Comparison of ENCODE assay signal across 9 mouse cellular contexts in genomic region chr7:45919761-45920160, GRCm38 (mm10). TPM values are rescaled to one million over a fixed set of nuclear protein-coding genes. Genes with fewer than 3 reads are reported as not detected.
A peak's percentile ranks its signal among the peaks of the same experiment; 100 is the strongest.
DNase-seq lines count a peak whose midpoint lies in the region; ATAC-seq and TF ChIP-seq lines count a peak whose summit lies in the region.
"Had no signal": no experiment of that assay in that cellular context is flagged by ENCODE, and none has a peak within 500 bp of the region (broad histone marks: within the 10 kb centered on the region; RNA-seq: fewer than 3 reads in every experiment).

No protein-coding gene starts in this region.

- H3K9me3 ChIP-seq in kidney, embryonic 15.5 days (replicated peaks) = no peaks in the 10 kb centered on the region
- no peaks in the 10 kb centered on the region for H3K9me3 ChIP-seq in liver, embryonic 14.5 days (ENCODE audit: control insufficient read depth, low read length)

- no peak for TF ChIP-seq POLR2A in bone marrow, adult 2 months (IDR thresholded peaks at IDR 0.05; ENCODE audit: borderline replicate concordance, control insufficient read depth, low read depth, low read length)
- TF ChIP-seq POLR2A in embryonic fibroblast, embryonic 13.5 days (IDR thresholded peaks at IDR 0.05; ENCODE audit: low read depth, low read length) = no peak

- TF ChIP-seq CTCF in bone marrow, adult 2 months (IDR thresholded peaks at IDR 0.05; ENCODE audit: control insufficient read depth, insufficient read depth, low read length) = no peak
- TF ChIP-seq CTCF in embryonic fibroblast, embryonic 13.5 days (IDR thresholded peaks at IDR 0.05; ENCODE audit: borderline replicate concordance, insufficient read depth, low read length) = no peak
- no peak for TF ChIP-seq CTCF in liver, embryonic 14.5 days (IDR thresholded peaks at IDR 0.05; ENCODE audit: low read depth)

- no peak for DNase-seq in kidney, adult 11 months
- DNase-seq in liver, embryonic 14.5 days (ENCODE audit: low read depth in 3 of 3, low spot score in 3 of 3) = no peak
- DNase-seq in ovary, postnatal 14 days (ENCODE audit: low spot score) = no peak
- DNase-seq in cerebellum, postnatal 36 days = no peak
- no peak for DNase-seq in left cerebral cortex, postnatal 36 days (ENCODE audit: low spot score in 2 of 2)

- no peak for ATAC-seq in kidney, embryonic 15.5 days (replicated peaks; ENCODE audit: low FRiP score)
- no peak for ATAC-seq in liver, embryonic 14.5 days (ENCODE audit: insufficient read depth)

- peak overlapping the region; percentile 98 for H3K27ac ChIP-seq in kidney, embryonic 15.5 days
- peak overlapping the region; percentile 84 for H3K27ac ChIP-seq in bone marrow, adult 2 months (ENCODE audit: control insufficient read depth, insufficient read depth, low read depth, low read length, poor library complexity)
- peak overlapping the region; percentile 97 for H3K27ac ChIP-seq in embryonic fibroblast, embryonic 13.5 days (ENCODE audit: insufficient read depth, low read length)
- H3K27ac ChIP-seq in liver, embryonic 14.5 days = no peak overlapping the region

- 66% methylated on average over 4 of the region's 4 CpGs for WGBS in kidney, embryonic 15.5 days
- WGBS in bone marrow, adult 2 months = 17% methylated on average over 4 of the region's 4 CpGs
- 52% methylated on average over 4 of the region's 4 CpGs for WGBS in liver, embryonic 14.5 days (ENCODE audit: insufficient replicate concordance)

- H3K9ac ChIP-seq in kidney, embryonic 15.5 days = peak overlapping the region; percentile 43
- H3K9ac ChIP-seq in liver, embryonic 14.5 days (replicated peaks) = no peak overlapping the region

- H3K4me3 ChIP-seq in kidney, embryonic 15.5 days (replicated peaks) = peak overlapping the region; percentile 47
- H3K4me3 ChIP-seq in bone marrow, adult 2 months (replicated peaks; ENCODE audit: control insufficient read depth, low read depth, low read length) = peak overlapping the region; percentile 66
- H3K4me3 ChIP-seq in embryonic fibroblast, embryonic 13.5 days (ENCODE audit: insufficient read depth, low read length) = peak overlapping the region; percentile 53
- peak overlapping the region in 1 of 2 experiments; percentile 54; a peak in 3 of 4 replicates for H3K4me3 ChIP-seq in liver, embryonic 14.5 days (ENCODE audit: insufficient read depth in 1 of 2, low read depth in 2 of 2, low read length in 2 of 2)

- H3K4me2 ChIP-seq in kidney, embryonic 15.5 days = peak overlapping the region; percentile 57
- H3K4me2 ChIP-seq in liver, embryonic 14.5 days (ENCODE audit: low read depth) = peak overlapping the region; percentile 66

- H3K4me1 ChIP-seq in kidney, embryonic 15.5 days = peaks cover 89% of the 10 kb centered on the region
- H3K4me1 ChIP-seq in bone marrow, adult 2 months (ENCODE audit: control insufficient read depth, insufficient read depth, low read length) = peaks cover 19% of the 10 kb centered on the region
- peaks cover 9% of the 10 kb centered on the region; the same call in 1 of the 2 replicates for H3K4me1 ChIP-seq in embryonic fibroblast, embryonic 13.5 days (ENCODE audit: control insufficient read depth, insufficient read depth, low read length)
- peaks cover 22 to 41% of the 10 kb centered on the region in 2 experiments for H3K4me1 ChIP-seq in liver, embryonic 14.5 days (replicated peaks; ENCODE audit: control insufficient read depth in 2 of 2, insufficient read depth in 2 of 2, low read length in 1 of 2)

- H3K36me3 ChIP-seq in kidney, embryonic 15.5 days = no peaks in the 10 kb centered on the region
- no peaks in the 10 kb centered on the region for H3K36me3 ChIP-seq in liver, embryonic 14.5 days (replicated peaks; ENCODE audit: control insufficient read depth, insufficient read depth, low read depth)

- intact Hi-C loops in left cerebral cortex, postnatal 36 days (cut with DNase I) = no loop called here

- no peak for TF ChIP-seq EP300 in liver, embryonic 14.5 days (IDR thresholded peaks at IDR 0.05; ENCODE audit: low read depth)

- no peaks in the 10 kb centered on the region for H3K27me3 ChIP-seq in kidney, embryonic 15.5 days
- H3K27me3 ChIP-seq in liver, embryonic 14.5 days (ENCODE audit: control insufficient read depth, insufficient read depth, low read length) = no peaks in the 10 kb centered on the region

RNA-seq across cellular contexts. Expression of gene Emp3, which starts 1.4 kb away (rescaled TPM):
- 164 and 194 TPM in 2 replicates for polyA plus RNA-seq in kidney, embryonic 15.5 days (2015; fragmentation: Nextera tagmentation; extraction: Ambion mirVana)
- 53.4 and 121 TPM in 2 replicates for polyA plus RNA-seq in bone marrow, adult 2 months (2011; ENCODE audit: insufficient read depth, insufficient read length, low replicate concordance, missing spikeins)
- 373 and 394 TPM in 2 replicates for polyA plus RNA-seq in embryonic fibroblast, embryonic 13.5 days (2011; ENCODE audit: insufficient read length, low read depth, missing spikeins)
- 29.0 and 39.6 TPM in 2 replicates for polyA plus RNA-seq in liver, embryonic 14.5 days (2012; rRNA removed)
- 54.9 and 61.8 TPM in 2 replicates for polyA plus RNA-seq in liver, embryonic 14.5 days (2014; fragmentation: Nextera tagmentation; extraction: Ambion mirVana)
- total RNA-seq in left cerebral cortex, postnatal 36 days (2021) = 1 to 10 TPM; 2.9 to 4.1 TPM

RNA-seq across cellular contexts. Expression of gene Ccdc114, which starts 4.1 kb away (rescaled TPM):
- polyA plus RNA-seq in kidney, embryonic 15.5 days (2015; fragmentation: Nextera tagmentation; extraction: Ambion mirVana) = 10.8 and 12.2 TPM in 2 replicates
- 1.7 and 5.7 TPM in 2 replicates for polyA plus RNA-seq in bone marrow, adult 2 months (2011; ENCODE audit: insufficient read depth, insufficient read length, low replicate concordance, missing spikeins)
- 0.73 and 1.1 TPM in 2 replicates for polyA plus RNA-seq in embryonic fibroblast, embryonic 13.5 days (2011; ENCODE audit: insufficient read length, low read depth, missing spikeins)
- polyA plus RNA-seq in liver, embryonic 14.5 days (2012; rRNA removed) = 0.96 and 1.0 TPM in 2 replicates
- polyA plus RNA-seq in liver, embryonic 14.5 days (2014; fragmentation: Nextera tagmentation; extraction: Ambion mirVana) = 0.82 and 1.2 TPM in 2 replicates
- 1 to 10 TPM; 2.3 to 2.9 TPM for total RNA-seq in left cerebral cortex, postnatal 36 days (2021)

RNA-seq across cellular contexts. Expression of gene Tmem143, which starts 23.0 kb away (rescaled TPM):
- 6.2 and 6.5 TPM in 2 replicates for polyA plus RNA-seq in kidney, embryonic 15.5 days (2015; fragmentation: Nextera tagmentation; extraction: Ambion mirVana)
- polyA plus RNA-seq in bone marrow, adult 2 months (2011; ENCODE audit: insufficient read depth, insufficient read length, low replicate concordance, missing spikeins) = 3.6 and 9.6 TPM in 2 replicates
- 18.0 and 21.2 TPM in 2 replicates for polyA plus RNA-seq in embryonic fibroblast, embryonic 13.5 days (2011; ENCODE audit: insufficient read length, low read depth, missing spikeins)
- polyA plus RNA-seq in liver, embryonic 14.5 days (2012; rRNA removed) = 8.6 and 10.2 TPM in 2 replicates
- polyA plus RNA-seq in liver, embryonic 14.5 days (2014; fragmentation: Nextera tagmentation; extraction: Ambion mirVana) = 2.4 and 2.7 TPM in 2 replicates
- total RNA-seq in left cerebral cortex, postnatal 36 days (2021) = 10 to 100 TPM; 21.8 to 22.0 TPM

RNA-seq across cellular contexts. Expression of gene Syngr4, which starts 23.2 kb away (rescaled TPM):
- polyA plus RNA-seq in kidney, embryonic 15.5 days (2015; fragmentation: Nextera tagmentation; extraction: Ambion mirVana) = 0.93 and 1.1 TPM in 2 replicates
- polyA plus RNA-seq in bone marrow, adult 2 months (2011; ENCODE audit: insufficient read depth, insufficient read length, low replicate concordance, missing spikeins) = not detected in 2 replicates
- not detected in 2 replicates for polyA plus RNA-seq in embryonic fibroblast, embryonic 13.5 days (2011; ENCODE audit: insufficient read length, low read depth, missing spikeins)
- polyA plus RNA-seq in liver, embryonic 14.5 days (2012; rRNA removed) = 0.86 and 1.2 TPM in 2 replicates
- polyA plus RNA-seq in liver, embryonic 14.5 days (2014; fragmentation: Nextera tagmentation; extraction: Ambion mirVana) = 1.2 and 1.3 TPM in 2 replicates
- total RNA-seq in left cerebral cortex, postnatal 36 days (2021) = not detected
- total RNA-seq: left cerebral cortex, postnatal 10 days had no signal

RNA-seq across cellular contexts. Expression of gene Grin2d, which starts 41.6 kb away (rescaled TPM):
- 0.42 and 0.47 TPM in 2 replicates for polyA plus RNA-seq in kidney, embryonic 15.5 days (2015; fragmentation: Nextera tagmentation; extraction: Ambion mirVana)
- 0.97 and 2.5 TPM in 2 replicates for polyA plus RNA-seq in bone marrow, adult 2 months (2011; ENCODE audit: insufficient read depth, insufficient read length, low replicate concordance, missing spikeins)
- 1.8 and 2.1 TPM in 2 replicates for polyA plus RNA-seq in embryonic fibroblast, embryonic 13.5 days (2011; ENCODE audit: insufficient read length, low read depth, missing spikeins)
- polyA plus RNA-seq in liver, embryonic 14.5 days (2012; rRNA removed) = 0.11 and 0.13 TPM in 2 replicates
- 0.01 TPM in 1 of 2 replicates, not detected in the other for polyA plus RNA-seq in liver, embryonic 14.5 days (2014; fragmentation: Nextera tagmentation; extraction: Ambion mirVana)
- total RNA-seq in left cerebral cortex, postnatal 36 days (2021) = 10 to 100 TPM; 10.2 to 12.3 TPM
